Mouse (Mus musculus) kidney, adult 2 months (tissue): ENCODE data around the gene Dnajc21.
A peak's percentile ranks its signal among the peaks of the same experiment; 100 is the strongest.

ENCODE experiments used
- CTCF ChIP-seq: fragments of 200-500 bp; conservative IDR thresholded peaks from 2 replicates; pipeline ENCODE4 v1.5.1; 2011; ENCODE audit warnings: low read depth, mild to moderate bottlenecking, control low read depth, low read length, moderate library complexity, mixed read lengths; ENCODE audit not compliant: insufficient read depth, insufficient read length
- POLR2A ChIP-seq: fragments of 200-500 bp; IDR thresholded peaks from one replicate; pipeline ENCODE4 v1.6.1; 2011; ENCODE audit warnings: low read depth, low read length, control low read depth

- TF ChIP-seq CTCF (peak; percentile 54), POLR2A (no peak)
Observed at GRCm38 (mm10) chr15:10439963-10440362, 30.4 kb downstream of the Dnajc21 start.
